Mouse (Mus musculus) MEL (cell line): ENCODE measurements around the gene Rccd1. TPM values are rescaled to one million over a fixed set of nuclear protein-coding genes. Genes with fewer than 3 reads are reported as not detected.

Experiments used
- DNase-seq: peaks from one replicate; pipeline ENCODE4 v3.0.0; 2011; ENCODE audit warnings: low read depth, low spot score
- H3K27ac ChIP-seq: 2 replicates; pipeline ENCODE4 v1.5.1; 2012; ENCODE audit warnings: low read depth, mild to moderate bottlenecking, control low read depth, low read length, moderate library complexity; ENCODE audit not compliant: control insufficient read depth
- H3K27me3 ChIP-seq, 2 experiments: fragments of 150-350 bp in 1 of 2; sonication (generic) in 1 of 2; 2 replicates each; pipeline ENCODE4 v1.6.1; 2012; ENCODE audit warnings: low read length in 2 of 2, mild to moderate bottlenecking in 2 of 2, improper control_type of control experiment in 1 of 2, moderate library complexity in 1 of 2; ENCODE audit not compliant: insufficient read depth in 2 of 2, control insufficient read depth in 1 of 2
- H3K36me3 ChIP-seq, 2 experiments: 2 replicates each; pipeline ENCODE4 v1.6.1; 2012 to 2014; ENCODE audit warnings: low read length in 2 of 2, improper control_type of control experiment in 1 of 2, inconsistent platforms in 1 of 2, mild to moderate bottlenecking in 1 of 2; ENCODE audit not compliant: insufficient read depth in 2 of 2, control insufficient read depth in 1 of 2
- H3K4me1 ChIP-seq, 2 experiments: fragments of 150-350 bp in 1 of 2; sonication (generic) in 1 of 2; 2 replicates each; pipeline ENCODE4 v1.6.1; 2012; ENCODE audit warnings: low read length in 2 of 2, improper control_type of control experiment in 1 of 2, mild to moderate bottlenecking in 1 of 2; ENCODE audit not compliant: insufficient read depth in 2 of 2, control insufficient read depth in 1 of 2
- H3K4me3 ChIP-seq, 2 experiments: fragments of 150-350 bp in 1 of 2; sonication (generic) in 1 of 2; 2 replicates each; pipeline ENCODE4 v1.5.1; 2012; ENCODE audit warnings: low read depth in 2 of 2, low read length in 2 of 2, mild to moderate bottlenecking in 2 of 2, moderate library complexity in 2 of 2, control low read depth in 1 of 2, improper control_type of control experiment in 1 of 2; ENCODE audit not compliant: control insufficient read depth in 1 of 2, insufficient read depth in 1 of 2
- H3K79me2 ChIP-seq: 2 replicates; pipeline ENCODE4 v1.6.1; 2012; ENCODE audit warnings: mild to moderate bottlenecking, low read length, moderate library complexity; ENCODE audit not compliant: control insufficient read depth, poor library complexity, insufficient read depth
- H3K9ac ChIP-seq: 2 replicates; pipeline ENCODE4 v1.6.1; 2012; ENCODE audit warnings: low read depth, mild to moderate bottlenecking, control low read depth, low read length, moderate library complexity; ENCODE audit not compliant: control insufficient read depth, poor library complexity, severe bottlenecking
- H3K9me3 ChIP-seq: fragments of 150-350 bp; sonication (generic); replicated peaks from 2 replicates; pipeline ENCODE4 v1.6.1; 2012; ENCODE audit warnings: mild to moderate bottlenecking, low read length, improper control_type of control experiment, moderate library complexity; ENCODE audit not compliant: insufficient read depth
- BHLHE40 ChIP-seq: IDR thresholded peaks from 2 replicates; pipeline ENCODE4 v1.6.1; 2012; ENCODE audit warnings: low read depth, mild to moderate bottlenecking, inconsistent platforms, low read length, improper control_type of control experiment, borderline replicate concordance
- CHD1 ChIP-seq: IDR thresholded peaks from 2 replicates; pipeline ENCODE4 v1.6.1; 2012; ENCODE audit warnings: low read depth, mild to moderate bottlenecking, inconsistent platforms, low read length, improper control_type of control experiment
- CHD2 ChIP-seq: IDR thresholded peaks from 2 replicates; pipeline ENCODE4 v1.6.1; 2011; ENCODE audit warnings: low read length, improper control_type of control experiment
- CTCF ChIP-seq, 3 experiments: IDR thresholded peaks in 2 of 3; conservative IDR thresholded peaks in 1 of 3; 2 replicates each; pipeline ENCODE4 v1.5.1; 2011 to 2012; ENCODE audit warnings: low read length in 3 of 3, low read depth in 2 of 3, mild to moderate bottlenecking in 2 of 3, improper control_type of control experiment in 1 of 3, inconsistent platforms in 1 of 3, mixed read lengths in 1 of 3, moderate library complexity in 1 of 3; ENCODE audit not compliant: control insufficient read depth in 1 of 3, insufficient read depth in 1 of 3, poor library complexity in 1 of 3, severe bottlenecking in 1 of 3
- E2F4 ChIP-seq: IDR thresholded peaks from 2 replicates; pipeline ENCODE4 v1.6.1; 2011; ENCODE audit warnings: low read depth, low read length, improper control_type of control experiment, borderline replicate concordance
- ETS1 ChIP-seq: IDR thresholded peaks from 2 replicates; pipeline ENCODE4 v1.6.1; 2012; ENCODE audit warnings: low read depth, mild to moderate bottlenecking, inconsistent platforms, low read length, improper control_type of control experiment, moderate library complexity
- GATA1 ChIP-seq: IDR thresholded peaks from 2 replicates; pipeline ENCODE4 v1.6.1; 2011; ENCODE audit warnings: low read depth, low read length, improper control_type of control experiment
- MEF2A ChIP-seq: IDR thresholded peaks from 2 replicates; pipeline ENCODE4 v1.6.1; 2014; ENCODE audit warnings: low read depth, mild to moderate bottlenecking, inconsistent platforms, low read length, improper control_type of control experiment; ENCODE audit not compliant: poor library complexity, insufficient replicate concordance, severe bottlenecking; ENCODE audit errors: extremely low read depth
- MYC ChIP-seq: IDR thresholded peaks from 2 replicates; pipeline ENCODE4 v1.6.1; 2011; ENCODE audit warnings: low read depth, mild to moderate bottlenecking, low read length, improper control_type of control experiment, moderate library complexity
- TAL1 ChIP-seq: IDR thresholded peaks from 2 replicates; pipeline ENCODE4 v1.6.1; 2012; ENCODE audit warnings: mild to moderate bottlenecking, inconsistent platforms, low read length, moderate library complexity, mixed read lengths
- USF1 ChIP-seq: IDR thresholded peaks from 2 replicates; pipeline ENCODE4 v1.6.1; 2014; ENCODE audit warnings: low read depth, mild to moderate bottlenecking, inconsistent platforms, low read length, improper control_type of control experiment, moderate library complexity
- USF2 ChIP-seq, 2 experiments: IDR thresholded peaks; 2 replicates each; pipeline ENCODE4 v1.6.1; 2011 to 2012; ENCODE audit warnings: improper control_type of control experiment in 2 of 2, low read length in 2 of 2, borderline replicate concordance in 1 of 2, inconsistent platforms in 1 of 2, low read depth in 1 of 2, mild to moderate bottlenecking in 1 of 2; ENCODE audit not compliant: insufficient read depth in 1 of 2
- ZC3H11A ChIP-seq: IDR thresholded peaks from 2 replicates; pipeline ENCODE4 v1.6.1; 2012; ENCODE audit warnings: low read depth, mild to moderate bottlenecking, inconsistent platforms, low read length, improper control_type of control experiment
- ZKSCAN1 ChIP-seq: IDR thresholded peaks from 2 replicates; pipeline ENCODE4 v1.6.1; 2012; ENCODE audit warnings: low read depth, mild to moderate bottlenecking, inconsistent platforms, low read length, improper control_type of control experiment, moderate library complexity
- ZMIZ1 ChIP-seq: IDR thresholded peaks from 2 replicates; pipeline ENCODE4 v1.6.1; 2012; ENCODE audit warnings: low read depth, mild to moderate bottlenecking, inconsistent platforms, low read length, improper control_type of control experiment, moderate library complexity
- polyA plus RNA-seq, 2 experiments: library from polyadenylated mRNA; stranded (reverse) in 1 of 2; unstranded in 1 of 2; fragments of >175 nt in 1 of 2; fragments of >200 nt in 1 of 2; gene quantifications; 2 replicates each; pipeline versions ENCODE4 v1.2.1 to v1.2.4; 2012; ENCODE audit warnings: low replicate concordance in 2 of 2, low read depth in 1 of 2; ENCODE audit not compliant: insufficient read length in 2 of 2, insufficient read depth in 1 of 2, missing spikeins in 1 of 2
- total RNA-seq: library from RNA; depleted of rRNA; stranded (reverse); fragments of 300-350 nt; gene quantifications from 2 replicates; pipeline ENCODE4 v1.2.3, GENCODE M21; 2012

Rccd1 gene
- total and polyA plus RNA-seq, 3 experiments = 16.8 to 20.2 TPM; not detected in 1

DNA sequence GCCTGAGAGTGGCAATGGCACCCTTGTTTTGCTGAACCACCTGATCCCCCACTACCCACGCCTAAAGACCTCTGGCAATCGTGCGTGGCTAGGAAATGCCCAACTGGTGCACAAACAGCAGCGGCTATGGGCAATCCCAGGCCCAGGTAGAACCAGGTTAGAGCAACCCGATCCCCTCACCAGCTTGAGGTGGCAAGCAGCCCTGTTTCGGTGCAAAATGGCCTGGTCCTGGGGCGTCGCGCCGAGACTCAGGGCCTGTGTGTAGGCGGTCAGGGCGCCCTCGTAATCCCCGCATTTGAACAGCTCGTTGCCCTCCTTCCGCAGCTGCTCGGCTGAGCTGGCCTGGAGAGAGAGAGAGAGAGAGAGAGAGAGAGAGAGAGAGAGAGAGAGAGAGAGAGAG lies 15.1 kb upstream of the Rccd1 start:
- H3K4me1 ChIP-seq = peaks cover 0 to 31% of the 10 kb centered on the region in 2 experiments; a peak in 3 of 4 replicates
- peaks cover 11% of the 10 kb centered on the region for H3K79me2 ChIP-seq
- peak overlapping the region; percentile 62 to 70 for H3K4me3 ChIP-seq
- peak overlapping the region; percentile 69 for H3K9ac ChIP-seq
- peak; percentile 66 for DNase-seq
- H3K27me3 ChIP-seq = no peaks in the 10 kb centered on the region
- peak overlapping the region; percentile 18; the same call in 1 of the 2 replicates for H3K27ac ChIP-seq
- no peaks in the 10 kb centered on the region for H3K9me3 ChIP-seq
- no peak for TF ChIP-seq BHLHE40
- no peak for TF ChIP-seq MYC
- TF ChIP-seq CHD2 = no peak
- TF ChIP-seq TAL1 = no peak
- TF ChIP-seq ZKSCAN1 = no peak
- no peak for TF ChIP-seq MEF2A
- no peak for TF ChIP-seq ETS1
- TF ChIP-seq E2F4 = no peak
- no peak for TF ChIP-seq CHD1
- no peak for TF ChIP-seq GATA1
- no peak for TF ChIP-seq ZC3H11A
- no peak for TF ChIP-seq USF1
- no peak for TF ChIP-seq ZMIZ1
- TF ChIP-seq USF2 (IDR thresholded peaks at IDR 0.05; ENCODE audit: borderline replicate concordance in 1 of 2, insufficient read depth in 1 of 2, low read depth in 1 of 2, low read length in 2 of 2) = no peak
- peaks cover 2 to 12% of the 10 kb centered on the region in 2 experiments for H3K36me3 ChIP-seq

- TF ChIP-seq USF1 (no peak), CTCF (IDR thresholded peaks at IDR 0.05 in 2 of 3, conservative IDR thresholded peaks at IDR 0.05 in 1 of 3; ENCODE audit: control insufficient read depth in 1 of 3, insufficient read depth in 1 of 3, low read depth in 2 of 3, low read length in 3 of 3, poor library complexity in 1 of 3, severe bottlenecking in 1 of 3) (no peak), MEF2A (no peak)
- H3K79me2 ChIP-seq = peaks cover 11% of the 10 kb centered on the region
- H3K9me3 ChIP-seq = no peaks in the 10 kb centered on the region
- H3K4me3 ChIP-seq = no peak overlapping the region
- peaks cover 6 to 11% of the 10 kb centered on the region in 2 experiments for H3K36me3 ChIP-seq
- no peak overlapping the region for H3K27ac ChIP-seq
- DNase-seq = no peak
- no peaks in the 10 kb centered on the region for H3K27me3 ChIP-seq
- H3K4me1 ChIP-seq = peaks cover 0 to 18% of the 10 kb centered on the region in 2 experiments; a peak in 3 of 4 replicates
- H3K9ac ChIP-seq = no peak overlapping the region
These were observed 12.7 kb upstream of the Rccd1 start for GRCm38 (mm10) chr7:80336932-80337331.
